Mouse (Mus musculus) lung, postnatal 0 days (tissue): Measurements from ENCODE around the gene Pou2f2. TPM values are rescaled to one million over a fixed set of nuclear protein-coding genes. Genes with fewer than 3 reads are reported as not detected.

ENCODE experiments used
- ATAC-seq: fragments of 200-750 bp; cut with Nextera tagmentation; 2 replicates; pipeline ENCODE4 v1.8.0; 2017; ENCODE audit warnings: moderate library complexity
- DNase-seq: peaks from one replicate; pipeline ENCODE4 v3.0.0-alpha.2; 2016; ENCODE audit warnings: low spot score
- H3K27ac ChIP-seq: fragments of 300-500 bp; sonication (generic); 2 replicates; pipeline ENCODE4 v1.5.1; 2014; ENCODE audit warnings: antibody characterized with exemption, mild to moderate bottlenecking, low read length, mixed read lengths
- H3K27me3 ChIP-seq: fragments of 300-500 bp; sonication (generic); replicated peaks from 2 replicates; pipeline ENCODE4 v1.6.1; 2014; ENCODE audit warnings: low read length, mixed read lengths; ENCODE audit not compliant: insufficient read depth
- H3K36me3 ChIP-seq: fragments of 300-500 bp; sonication (generic); 2 replicates; pipeline ENCODE4 v1.6.1; 2014; ENCODE audit warnings: low read length, mixed read lengths; ENCODE audit not compliant: insufficient read depth
- H3K4me1 ChIP-seq: fragments of 300-500 bp; sonication (generic); 2 replicates; pipeline ENCODE4 v1.6.1; 2014; ENCODE audit warnings: antibody characterized with exemption, low read depth, low read length, mixed read lengths; ENCODE audit not compliant: insufficient read depth
- H3K4me2 ChIP-seq: fragments of 300-500 bp; sonication (generic); replicated peaks from 2 replicates; pipeline ENCODE4 v1.6.1; 2014; ENCODE audit warnings: low read depth, mild to moderate bottlenecking, low read length, moderate library complexity, mixed read lengths
- H3K4me3 ChIP-seq: fragments of 300-500 bp; sonication (generic); 2 replicates; pipeline ENCODE4 v1.5.1; 2014; ENCODE audit warnings: low read depth, low read length
- H3K9ac ChIP-seq: fragments of 300-500 bp; sonication (generic); replicated peaks from 2 replicates; pipeline ENCODE4 v1.6.1; 2014; ENCODE audit warnings: low read depth, mild to moderate bottlenecking
- H3K9me3 ChIP-seq: fragments of 300-500 bp; sonication (generic); 2 replicates; pipeline ENCODE4 v1.6.1; 2016; ENCODE audit warnings: low read length, mixed read lengths
- CTCF ChIP-seq: IDR thresholded peaks from 2 replicates; pipeline ENCODE4 v1.5.1; 2016; ENCODE audit warnings: antibody characterized with exemption, mild to moderate bottlenecking
- EP300 ChIP-seq: IDR thresholded peaks from 2 replicates; pipeline ENCODE4 v1.6.1; 2016; ENCODE audit warnings: antibody characterized with exemption, mild to moderate bottlenecking, control low read depth
- WGBS: fragments of 180-500 bp; shearing (Covaris S2); extraction: QIAGEN DNeasy Blood & Tissue Kit; methylation state at CpG from one replicate; pipeline ENCODE4 v1.1.7; 2014; 5-methylcytosine and 5-hydroxymethylcytosine counted together
- polyA plus RNA-seq: library from polyadenylated mRNA; unstranded; fragments of >200 nt; fragmentation: Nextera tagmentation; extraction: Ambion mirVana; gene quantifications from 2 replicates; pipeline ENCODE4 v1.2.1, GENCODE M21; 2015

The Pou2f2 gene
- polyA plus RNA-seq, 1 experiment from 2014 or later = 0.98 TPM

GRCm38 (mm10) chr7:25137553-25137952 is 42.0 kb downstream of the Pou2f2 start:
- ATAC-seq = no peak
- 33% methylated on average over 3 of the region's 3 CpGs for WGBS
- H3K9me3 ChIP-seq = no peaks in the 10 kb centered on the region
- peaks cover 17% of the 10 kb centered on the region; the same call in 1 of the 2 replicates for H3K27me3 ChIP-seq
- no peak for DNase-seq
- no peaks in the 10 kb centered on the region for H3K4me1 ChIP-seq
- no peaks in the 10 kb centered on the region for H3K36me3 ChIP-seq
- no peak overlapping the region for H3K4me3 ChIP-seq
- H3K4me2 ChIP-seq = no peak overlapping the region
- no peak overlapping the region for H3K9ac ChIP-seq
- TF ChIP-seq EP300 (no peak), CTCF (no peak)
- H3K27ac ChIP-seq = no peak overlapping the region

GRCm38 (mm10) chr7:25133092-25134049 is 46.2 kb downstream of the Pou2f2 start:
- Histone ChIP-seq H3K36me3 (no peaks in the 10 kb centered on the region), H3K4me1 (no peaks in the 10 kb centered on the region), H3K9ac (no peak overlapping the region), H3K4me3 (no peak overlapping the region), H3K27ac (no peak overlapping the region), H3K9me3 (no peaks in the 10 kb centered on the region), H3K4me2 (no peak overlapping the region), H3K27me3 (peaks cover 21% of the 10 kb centered on the region)
- 10% methylated on average over 37 of the region's 38 CpGs for WGBS
- peak; percentile 76 for ATAC-seq
- TF ChIP-seq CTCF = peak; percentile 84
- no peak for TF ChIP-seq EP300
- peak; percentile 81 for DNase-seq

GRCm38 (mm10) chr7:25132318-25132960 is 47.1 kb downstream of the Pou2f2 start:
- DNase-seq = no peak
- Histone ChIP-seq H3K9ac (no peak overlapping the region), H3K27me3 (peaks cover 21% of the 10 kb centered on the region), H3K27ac (no peak overlapping the region), H3K4me1 (no peaks in the 10 kb centered on the region), H3K9me3 (no peaks in the 10 kb centered on the region), H3K4me2 (no peak overlapping the region; the same call in 1 of the 2 replicates), H3K4me3 (no peak overlapping the region), H3K36me3 (no peaks in the 10 kb centered on the region)
- WGBS = 7% methylated on average over 25 of the region's 25 CpGs
- TF ChIP-seq CTCF (no peak), EP300 (no peak)
- no peak for ATAC-seq

- TF ChIP-seq EP300 = no peak
- TF ChIP-seq CTCF = no peak
- DNase-seq (no peak), ATAC-seq (no peak)
- Histone ChIP-seq H3K27me3 (peaks cover 21% of the 10 kb centered on the region), H3K9me3 (no peaks in the 10 kb centered on the region), H3K4me2 (no peak overlapping the region), H3K4me1 (no peaks in the 10 kb centered on the region), H3K27ac (no peak overlapping the region), H3K4me3 (no peak overlapping the region), H3K36me3 (no peaks in the 10 kb centered on the region), H3K9ac (no peak overlapping the region)
- WGBS = 81% methylated on average over 11 of the region's 11 CpGs
Measured at GRCm38 (mm10) chr7:25131247-25131646, 48.3 kb downstream of the Pou2f2 start.

- Histone ChIP-seq H3K36me3 (no peaks in the 10 kb centered on the region), H3K27me3 (peaks cover 19% of the 10 kb centered on the region), H3K9me3 (no peaks in the 10 kb centered on the region), H3K4me2 (no peak overlapping the region), H3K4me3 (no peak overlapping the region), H3K4me1 (no peaks in the 10 kb centered on the region), H3K27ac (no peak overlapping the region), H3K9ac (no peak overlapping the region)
- TF ChIP-seq CTCF (no peak), EP300 (no peak)
- ATAC-seq (no peak), DNase-seq (no peak)
- WGBS = 79% methylated on average over 11 of the region's 11 CpGs
Measured at GRCm38 (mm10) chr7:25130565-25130964, 49.0 kb downstream of the Pou2f2 start.

- no peaks in the 10 kb centered on the region for H3K9me3 ChIP-seq
- peaks cover 17% of the 10 kb centered on the region for H3K27me3 ChIP-seq
- no peak for ATAC-seq
- 41% methylated on average over 12 of the region's 13 CpGs for WGBS
- H3K4me2 ChIP-seq = no peak overlapping the region
- DNase-seq = no peak
- H3K9ac ChIP-seq = no peak overlapping the region
- no peaks in the 10 kb centered on the region for H3K4me1 ChIP-seq
- no peaks in the 10 kb centered on the region for H3K36me3 ChIP-seq
- H3K27ac ChIP-seq = no peak overlapping the region
- TF ChIP-seq EP300 (no peak), CTCF (no peak)
- H3K4me3 ChIP-seq = no peak overlapping the region
Measured at GRCm38 (mm10) chr7:25129390-25129979, 50.0 kb downstream of the Pou2f2 start.
